8 mouse cellular contexts compared by ENCODE assay signal in genomic region chr13:37451471-37451870, GRCm38 (mm10).
DNase-seq lines count a peak whose midpoint lies in the region; ATAC-seq and TF ChIP-seq lines count a peak whose summit lies in the region.

No protein-coding gene starts in this region.

- peaks cover 35% of the 10 kb centered on the region for H3K4me1 ChIP-seq in bone marrow macrophage, adult 2 months (ENCODE audit: control insufficient read depth, insufficient read depth, low read length)
- H3K4me1 ChIP-seq in intestine, embryonic 15.5 days (replicated peaks) = peaks cover 42% of the 10 kb centered on the region
- peaks cover 4% of the 10 kb centered on the region for H3K4me1 ChIP-seq in forebrain, postnatal 0 days (ENCODE audit: insufficient read depth)

- no peak for TF ChIP-seq CTCF in layer of hippocampus, adult 2 months (conservative IDR thresholded peaks at IDR 0.05)
- no peak for TF ChIP-seq CTCF in bone marrow macrophage, adult 2 months (IDR thresholded peaks at IDR 0.05; ENCODE audit: low read depth, low read length)
- no peak for TF ChIP-seq CTCF in forebrain, postnatal 0 days (IDR thresholded peaks at IDR 0.05; ENCODE audit: low read depth)

- peak overlapping the region; percentile 92 for H3K27ac ChIP-seq in layer of hippocampus, adult 2 months
- H3K27ac ChIP-seq in bone marrow macrophage, adult 2 months (ENCODE audit: insufficient read depth, low read depth, low read length) = peak overlapping the region; percentile 80
- peak overlapping the region; percentile 92 for H3K27ac ChIP-seq in intestine, embryonic 15.5 days
- no peak overlapping the region for H3K27ac ChIP-seq in forebrain, postnatal 0 days (ENCODE audit: low read depth, low read length)

- no peaks in the 10 kb centered on the region for H3K27me3 ChIP-seq in intestine, embryonic 15.5 days (replicated peaks)
- no peaks in the 10 kb centered on the region; the same call in 1 of the 2 replicates for H3K27me3 ChIP-seq in forebrain, postnatal 0 days (ENCODE audit: insufficient read depth, low read length)

- H3K36me3 ChIP-seq in intestine, embryonic 15.5 days = no peaks in the 10 kb centered on the region
- H3K36me3 ChIP-seq in forebrain, postnatal 0 days (ENCODE audit: insufficient read depth) = no peaks in the 10 kb centered on the region

- no peak for TF ChIP-seq POLR2A in bone marrow macrophage, adult 2 months (IDR thresholded peaks at IDR 0.05; ENCODE audit: borderline replicate concordance, low read depth, low read length)

- 43% methylated on average over 3 of the region's 3 CpGs for WGBS in intestine, embryonic 15.5 days
- 56% methylated on average over 3 of the region's 3 CpGs for WGBS in forebrain, postnatal 0 days

- H3K9ac ChIP-seq in intestine, embryonic 15.5 days = no peak overlapping the region
- no peak overlapping the region for H3K9ac ChIP-seq in forebrain, postnatal 0 days

- ATAC-seq in intestine, embryonic 15.5 days = no peak
- peak; percentile 56; the same call in 1 of the 2 replicates for ATAC-seq in monocyte, adult 5-6 weeks (replicated peaks; ENCODE audit: insufficient number of reproducible peaks, low FRiP score, low TSS enrichment, poor library complexity, severe bottlenecking)
- ATAC-seq in forebrain, postnatal 0 days = no peak

- no peak overlapping the region for H3K4me3 ChIP-seq in layer of hippocampus, adult 2 months
- H3K4me3 ChIP-seq in bone marrow macrophage, adult 2 months (ENCODE audit: insufficient read depth, low read length) = no peak overlapping the region
- no peak overlapping the region for H3K4me3 ChIP-seq in intestine, embryonic 15.5 days (replicated peaks)
- H3K4me3 ChIP-seq in forebrain, postnatal 0 days (ENCODE audit: low read depth, low read length) = no peak overlapping the region

- H3K9me3 ChIP-seq in intestine, embryonic 15.5 days = no peaks in the 10 kb centered on the region
- 0 out of 2 replicates have a peak, but pooled peaks cover 6% of the 10 kb centered on the region for H3K9me3 ChIP-seq in forebrain, postnatal 0 days (ENCODE audit: low read length)

- no peak overlapping the region for H3K4me2 ChIP-seq in intestine, embryonic 15.5 days (replicated peaks)
- no peak overlapping the region; the same call in 1 of the 2 replicates for H3K4me2 ChIP-seq in forebrain, postnatal 0 days (ENCODE audit: low read depth)

- no peak for DNase-seq in layer of hippocampus, adult 2 months (ENCODE audit: low spot score in 2 of 2)
- no peak for DNase-seq in layer of hippocampus, adult 9-10 months (ENCODE audit: low spot score)
- DNase-seq in retina, embryonic 14.5 days (ENCODE audit: low spot score) = no peak
- no peak for DNase-seq in yolk sac, embryonic 10.5 days (ENCODE audit: low spot score)
- DNase-seq in forebrain, postnatal 0 days = no peak
